Mouse (Mus musculus): ENCODE data around the gene Itga10.

GRCm38 (mm10) chr3:96678456-96678855 lies 33.1 kb downstream of the Itga10 start:
- TF ChIP-seq CTCF (IDR thresholded peaks at IDR 0.05; ENCODE audit: control insufficient read depth, insufficient read depth, low read length) (no peak), POLR2A (IDR thresholded peaks at IDR 0.05; ENCODE audit: borderline replicate concordance, control insufficient read depth, low read depth, low read length) (no peak)

Data from bone marrow, adult 2 months (tissue).